Mouse (Mus musculus): ENCODE measurements around the gene Catsperz. TPM values are rescaled to one million over a fixed set of nuclear protein-coding genes. Genes with fewer than 3 reads are reported as not detected.
A peak's percentile ranks its signal among the peaks of the same experiment; 100 is the strongest.

Catsperz gene
- polyA plus RNA-seq (2015; fragmentation: Nextera tagmentation; extraction: Ambion mirVana) = 1.1 and 1.3 TPM in 2 replicates

DNA sequence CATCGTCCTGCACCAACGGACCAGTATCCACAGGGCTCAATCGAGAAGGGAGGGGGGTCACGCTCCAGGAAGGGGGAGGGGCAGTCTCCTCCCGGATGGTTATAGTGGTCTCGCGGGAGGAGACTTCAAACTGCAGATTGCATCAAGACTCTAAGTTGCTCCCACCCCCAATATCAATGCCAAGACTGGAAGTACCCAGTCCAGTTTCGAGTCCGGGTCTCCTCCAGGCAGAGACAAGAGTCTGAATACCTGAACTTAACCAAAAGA, at the start of gene Catsperz:
Gene Catsperz (minus strand): TSS at position 74 of the 267 bp plus-strand sequence.
- H3K9me3 ChIP-seq = no peaks in the 10 kb centered on the region
- no peaks in the 10 kb centered on the region for H3K36me3 ChIP-seq (replicated peaks)
- no peak for ATAC-seq (replicated peaks)
- 4% methylated on average over 9 of the region's 9 CpGs for WGBS
- H3K27me3 ChIP-seq (replicated peaks) = peaks cover 69% of the 10 kb centered on the region
- no peak within 1 kb of the TSS for H3K27ac ChIP-seq
- peak within 1 kb of the TSS; percentile 10; the same call in 1 of the 2 replicates for H3K4me3 ChIP-seq
- H3K9ac ChIP-seq = no peak within 1 kb of the TSS
- 0 out of 2 replicates have a peak within 1 kb of the TSS, but pooled peaks have one; percentile 14 for H3K4me2 ChIP-seq
- H3K4me1 ChIP-seq = peaks cover 28% of the 10 kb centered on the region

DNA sequence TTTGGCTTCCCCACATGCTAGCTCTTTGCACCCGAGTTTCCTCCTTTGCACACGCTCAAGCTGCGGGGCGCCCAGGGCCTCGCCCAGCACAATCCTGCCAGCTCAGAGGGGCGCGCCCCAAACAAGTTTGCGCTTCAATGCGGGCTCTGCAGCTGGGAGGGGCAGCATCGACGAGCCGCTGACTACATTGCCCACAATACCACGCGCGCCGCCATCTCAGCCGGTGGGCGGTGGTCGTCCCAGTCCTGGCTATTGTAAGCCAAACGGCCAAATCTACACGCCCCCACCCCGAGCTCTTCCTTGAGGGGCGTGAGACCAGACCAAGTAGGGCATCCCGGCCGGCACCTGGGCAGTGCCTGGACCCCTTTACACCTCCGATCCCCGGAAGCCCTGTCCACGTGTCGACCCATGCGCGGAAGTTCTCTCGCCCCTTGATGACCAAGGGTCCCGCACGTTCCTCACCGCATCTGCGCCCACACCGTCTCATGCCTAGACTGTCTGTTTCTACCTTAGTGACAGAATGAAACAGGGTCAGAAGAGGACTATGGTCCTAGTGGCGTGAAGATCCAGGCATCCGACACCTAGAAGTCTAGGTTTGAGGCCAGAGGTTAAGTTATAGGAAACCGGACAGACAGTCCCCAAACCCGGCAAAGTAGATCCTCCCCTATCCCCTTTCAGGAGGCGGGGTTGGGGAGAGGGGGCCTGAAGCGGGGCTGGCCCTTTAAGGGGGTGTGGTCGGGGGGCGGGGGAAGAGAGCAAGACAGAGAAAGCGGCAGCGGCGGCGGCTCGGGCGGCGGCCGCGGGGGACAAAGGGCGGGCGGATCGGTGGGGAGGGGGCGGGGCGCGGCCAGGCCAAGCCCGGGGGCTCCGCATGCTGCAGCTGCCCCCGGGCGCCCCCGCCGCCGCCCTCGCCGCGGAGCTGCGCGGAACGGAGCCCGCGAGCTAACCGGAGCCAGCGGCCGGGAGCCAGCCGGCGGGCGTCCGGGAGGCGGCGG, 49.3 kb upstream of the Catsperz start, which contains the start of gene Ppp1r14b:
Gene Ppp1r14b (plus strand): TSS at position 758 of the 995 bp plus-strand sequence.
- Histone ChIP-seq H3K4me2 (peak within 1 kb of the TSS; percentile 74), H3K36me3 (replicated peaks) (peaks cover 12% of the 10 kb centered on the region), H3K4me3 (peak within 1 kb of the TSS; percentile 76), H3K4me1 (peaks cover 51% of the 10 kb centered on the region), H3K27ac (peak within 1 kb of the TSS; percentile 93), H3K9ac (peak within 1 kb of the TSS; percentile 75), H3K27me3 (replicated peaks) (peaks cover 14% of the 10 kb centered on the region), H3K9me3 (no peaks in the 10 kb centered on the region)
- WGBS = under 1% methylated on average over 80 of the region's 84 CpGs
- ATAC-seq (replicated peaks) = peak; percentile 66

DNA sequence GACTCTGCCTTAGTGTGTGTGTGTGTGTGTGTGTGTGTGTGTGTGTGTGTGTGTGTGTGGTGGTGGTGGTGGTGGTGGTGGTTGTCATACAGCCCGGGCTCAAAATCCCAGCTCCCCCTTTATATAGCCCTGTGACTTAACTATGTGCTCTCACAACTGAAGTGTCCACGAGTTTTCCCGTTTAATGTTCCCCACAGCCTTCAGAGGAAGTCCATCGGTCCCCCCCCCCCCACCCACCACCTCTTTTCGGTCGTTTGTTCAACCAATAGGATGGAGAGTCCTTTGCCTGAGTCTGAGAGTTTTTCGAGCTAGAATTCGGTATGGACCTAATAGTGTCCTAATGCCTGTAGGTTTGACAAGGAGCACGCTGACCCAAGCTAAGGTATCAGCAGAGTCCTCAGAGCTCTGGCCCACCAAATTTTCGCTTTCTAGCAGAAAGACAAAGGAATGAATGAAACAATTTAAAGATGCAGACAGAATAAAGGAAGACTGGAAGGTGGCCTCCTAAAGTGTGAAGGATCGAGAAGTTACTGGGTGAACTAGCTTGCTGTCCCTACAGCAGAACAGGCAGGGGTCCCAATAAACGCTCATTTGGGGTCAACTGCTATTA, 48.5 kb upstream of the Catsperz start:
- peaks cover 19% of the 10 kb centered on the region for H3K27me3 ChIP-seq (replicated peaks)
- H3K27ac ChIP-seq = peak overlapping the region; percentile 93
- no peaks in the 10 kb centered on the region for H3K9me3 ChIP-seq
- H3K4me2 ChIP-seq = peak overlapping the region; percentile 74
- peak overlapping the region; percentile 75 for H3K9ac ChIP-seq
- 35% methylated on average over 12 of the region's 12 CpGs for WGBS
- peaks cover 12% of the 10 kb centered on the region for H3K36me3 ChIP-seq (replicated peaks)
- peaks cover 44% of the 10 kb centered on the region for H3K4me1 ChIP-seq
- ATAC-seq (replicated peaks) = no peak
- peak overlapping the region; percentile 76 for H3K4me3 ChIP-seq

DNA sequence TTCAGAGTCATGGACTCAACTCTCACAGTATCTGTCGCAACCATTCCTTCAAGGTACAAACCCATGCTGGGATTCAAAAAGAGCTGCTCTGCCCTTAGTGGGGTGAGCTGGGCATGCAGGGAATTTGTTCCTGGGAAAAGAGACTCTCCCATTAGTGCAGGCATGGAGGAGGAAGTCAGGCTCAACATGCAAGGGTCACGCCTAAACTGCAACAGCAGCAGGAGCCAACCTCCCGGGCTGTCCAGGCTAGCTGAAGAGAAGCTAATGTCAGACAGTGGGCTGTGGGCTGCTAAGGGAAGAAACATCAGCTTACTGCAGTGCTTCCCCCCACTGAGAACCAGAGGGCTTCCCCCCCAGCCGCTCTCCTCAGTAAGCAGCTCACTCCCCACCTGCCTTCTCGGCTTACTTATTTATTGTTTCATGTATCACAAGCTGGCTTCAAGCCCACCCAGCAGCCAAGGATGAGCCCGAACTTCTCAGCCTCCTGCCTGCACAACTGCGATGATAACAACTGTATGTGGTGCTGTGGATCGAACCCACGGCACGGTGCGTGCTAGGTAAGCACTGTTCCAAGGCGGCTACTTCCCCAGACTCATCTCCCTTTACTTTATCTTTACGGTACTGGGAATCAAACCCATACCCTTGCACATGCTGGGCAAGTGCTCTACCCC, 47.2 kb upstream of the Catsperz start:
- Histone ChIP-seq H3K9ac (no peak overlapping the region), H3K4me2 (no peak overlapping the region), H3K27ac (no peak overlapping the region), H3K4me3 (no peak overlapping the region), H3K4me1 (peaks cover 31% of the 10 kb centered on the region), H3K9me3 (no peaks in the 10 kb centered on the region), H3K27me3 (replicated peaks) (peaks cover 22% of the 10 kb centered on the region), H3K36me3 (replicated peaks) (peaks cover 2% of the 10 kb centered on the region; the same call in 1 of the 2 replicates)
- no peak for ATAC-seq (replicated peaks)
- WGBS = 84% methylated on average over 13 of the region's 13 CpGs

DNA sequence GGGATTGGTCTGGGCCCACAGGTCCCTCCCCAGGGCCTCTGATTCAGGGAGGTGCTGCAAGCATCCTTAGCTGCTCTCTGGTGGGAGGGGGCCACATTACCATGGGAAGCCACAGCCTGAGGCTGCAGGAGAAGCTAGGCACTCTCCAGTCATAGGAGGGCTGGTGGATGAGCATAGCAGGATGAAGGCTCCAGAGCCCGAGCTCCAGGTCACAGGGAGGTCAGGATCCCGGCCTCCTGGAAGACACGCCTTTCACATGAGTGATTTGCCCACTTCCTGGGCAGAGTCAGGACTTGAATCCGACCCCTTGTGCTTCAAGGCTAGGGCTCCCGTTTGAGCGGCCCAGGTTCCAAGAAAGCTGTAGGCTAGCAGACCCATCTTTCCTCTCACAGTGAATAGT, 46.5 kb upstream of the Catsperz start:
- 55% methylated on average over 6 of the region's 6 CpGs for WGBS
- H3K4me1 ChIP-seq = peaks cover 25% of the 10 kb centered on the region
- ATAC-seq (replicated peaks) = no peak
- no peaks in the 10 kb centered on the region for H3K9me3 ChIP-seq
- H3K27me3 ChIP-seq (replicated peaks) = peaks cover 22% of the 10 kb centered on the region
- no peak overlapping the region for H3K4me2 ChIP-seq
- H3K9ac ChIP-seq = 0 out of 2 replicates have a peak overlapping the region, but pooled peaks have one; percentile 0
- no peaks in the 10 kb centered on the region for H3K36me3 ChIP-seq (replicated peaks)
- H3K27ac ChIP-seq = no peak overlapping the region
- H3K4me3 ChIP-seq = no peak overlapping the region

DNA sequence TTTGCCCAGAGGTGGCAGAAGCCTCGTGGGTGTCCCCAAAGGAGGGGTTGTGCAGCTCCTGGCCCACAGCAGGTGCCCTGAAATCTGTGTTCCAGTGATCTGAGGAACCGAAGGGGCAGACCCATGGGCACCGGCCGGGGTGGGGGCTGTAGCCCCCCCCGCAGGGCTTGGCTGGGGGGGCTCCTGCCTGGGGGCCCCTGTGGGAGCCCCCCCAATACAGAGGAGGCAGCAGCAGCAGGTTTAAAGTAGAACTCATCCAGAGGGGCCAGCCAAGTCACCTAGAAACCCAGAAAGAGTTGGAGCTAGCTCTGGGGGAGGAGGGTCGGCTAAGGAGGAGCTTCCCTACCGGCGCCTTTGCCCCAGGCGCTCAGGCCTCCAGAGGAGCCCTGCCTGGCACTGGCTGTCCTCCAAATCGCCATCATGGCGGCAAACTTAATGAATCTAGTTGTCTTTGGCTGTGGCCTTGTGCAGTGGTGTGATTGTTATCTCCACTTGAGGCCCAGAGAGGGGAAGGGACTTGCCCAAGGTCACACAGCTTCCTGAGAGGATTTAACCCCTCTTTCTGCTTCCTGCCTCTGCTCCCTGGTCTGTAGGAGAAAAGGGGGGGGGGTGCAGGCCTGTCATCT, 45.4 kb upstream of the Catsperz start:
- Histone ChIP-seq H3K36me3 (replicated peaks) (no peaks in the 10 kb centered on the region), H3K27me3 (replicated peaks) (peaks cover 22% of the 10 kb centered on the region), H3K4me2 (peak overlapping the region; percentile 37; the same call in 1 of the 2 replicates), H3K4me1 (peaks cover 17% of the 10 kb centered on the region), H3K27ac (no peak overlapping the region), H3K9me3 (no peaks in the 10 kb centered on the region), H3K4me3 (no peak overlapping the region), H3K9ac (no peak overlapping the region)
- WGBS = 22% methylated on average over 11 of the region's 11 CpGs
- ATAC-seq (replicated peaks) = no peak

DNA sequence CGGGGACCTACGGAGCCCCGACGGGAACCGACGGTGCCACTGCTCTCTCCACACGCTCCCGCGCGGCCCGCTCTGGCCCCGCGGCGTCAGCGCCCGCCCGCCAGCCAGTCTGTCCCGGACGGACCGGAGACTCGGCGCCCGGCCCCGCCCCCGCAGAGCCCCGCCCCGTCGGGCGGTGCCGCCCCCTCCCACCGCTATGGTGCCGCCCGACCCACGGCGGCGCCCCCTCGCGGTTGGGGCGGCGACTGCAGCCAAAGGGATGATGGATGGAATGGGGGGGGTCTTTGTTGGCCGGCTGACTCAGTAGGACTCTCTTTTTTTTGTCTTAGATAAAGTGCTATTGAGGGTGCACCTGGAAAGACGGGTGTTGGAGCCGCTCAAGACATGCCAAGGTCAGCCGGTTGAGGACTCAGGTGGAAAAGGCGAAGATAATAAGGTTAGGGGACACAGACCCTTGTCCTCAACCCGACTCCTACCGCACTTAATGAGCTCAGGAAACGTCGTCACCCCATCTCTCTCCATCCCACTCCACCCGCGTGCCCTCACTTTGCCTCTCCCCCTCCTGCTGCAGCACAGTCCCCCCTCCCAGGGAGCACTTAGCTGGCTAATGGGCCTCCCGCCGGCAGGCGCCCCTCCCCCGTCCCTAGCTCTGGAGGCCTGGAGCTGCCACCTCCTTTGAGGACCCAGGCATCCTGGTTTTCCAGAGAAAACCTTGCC, 44.6 kb upstream of the Catsperz start:
- ATAC-seq (replicated peaks) = no peak
- Histone ChIP-seq H3K4me2 (peak overlapping the region; percentile 37), H3K27me3 (replicated peaks) (peaks cover 22% of the 10 kb centered on the region), H3K4me3 (peak overlapping the region; percentile 29), H3K36me3 (replicated peaks) (no peaks in the 10 kb centered on the region), H3K9me3 (no peaks in the 10 kb centered on the region), H3K4me1 (peaks cover 17% of the 10 kb centered on the region), H3K27ac (no peak overlapping the region), H3K9ac (no peak overlapping the region)
- WGBS = 2% methylated on average over 46 of the region's 55 CpGs

DNA sequence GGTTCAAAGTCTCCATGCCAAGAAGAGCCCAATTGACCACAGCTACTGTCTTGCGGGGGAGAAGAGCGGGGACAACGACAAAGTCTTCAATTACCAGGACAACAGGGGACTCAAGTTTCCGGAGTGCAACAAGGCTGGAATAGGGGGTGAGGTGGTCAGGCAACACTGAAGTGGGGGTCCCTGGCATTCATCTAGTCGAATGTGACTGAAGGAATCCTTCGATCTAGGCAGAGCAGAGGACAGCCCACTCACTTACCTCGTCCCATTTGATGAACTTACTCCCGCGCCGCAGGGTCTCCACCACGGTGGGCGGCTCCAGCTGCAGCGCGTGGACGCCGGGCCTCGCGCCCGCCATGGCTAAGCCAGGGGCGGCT, 44.1 kb upstream of the Catsperz start:
- H3K9me3 ChIP-seq = no peaks in the 10 kb centered on the region
- under 1% methylated on average over 19 of the region's 20 CpGs for WGBS
- H3K4me1 ChIP-seq = peaks cover 17% of the 10 kb centered on the region
- no peak for ATAC-seq (replicated peaks)
- H3K4me3 ChIP-seq = peak overlapping the region; percentile 29
- H3K27ac ChIP-seq = no peak overlapping the region
- no peaks in the 10 kb centered on the region for H3K36me3 ChIP-seq (replicated peaks)
- H3K4me2 ChIP-seq = peak overlapping the region; percentile 37
- no peak overlapping the region for H3K9ac ChIP-seq
- H3K27me3 ChIP-seq (replicated peaks) = peaks cover 22% of the 10 kb centered on the region

DNA sequence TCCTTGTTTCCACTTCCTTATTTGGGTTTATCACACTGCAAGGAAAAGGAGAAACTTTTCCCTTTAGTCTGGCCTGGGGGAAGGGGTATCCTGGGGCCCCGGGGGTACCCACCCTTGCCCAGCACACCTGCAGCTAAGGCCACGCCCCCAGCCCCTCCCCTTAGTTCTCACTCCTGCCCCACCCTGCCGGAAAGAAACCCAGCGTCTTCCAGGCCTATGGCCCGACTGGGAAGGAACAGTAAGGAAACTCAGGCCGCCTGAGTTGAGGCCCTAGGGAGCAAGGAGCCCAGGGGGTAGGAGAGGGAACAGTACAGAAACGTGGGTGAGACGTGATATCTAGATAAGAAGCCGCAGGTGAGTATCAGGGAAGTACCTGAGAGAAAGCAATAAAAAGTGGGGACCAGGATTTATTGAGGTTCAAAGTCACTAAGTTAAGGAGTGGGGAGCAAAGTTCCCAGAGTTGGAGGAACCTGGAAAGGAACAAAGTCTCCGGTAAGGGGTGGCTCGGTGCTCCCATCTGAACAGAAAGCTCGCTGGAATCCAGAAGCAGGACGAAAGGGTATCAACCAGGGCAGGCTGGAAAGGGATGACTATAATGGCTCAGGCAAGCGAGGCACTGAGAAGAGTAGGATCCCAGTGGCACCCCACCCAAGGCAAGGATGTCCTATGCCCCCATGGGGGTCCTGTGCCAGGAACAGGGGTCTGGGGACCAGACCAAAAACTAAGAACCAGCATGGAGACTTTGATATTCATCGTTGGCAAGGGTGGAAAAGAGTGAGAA, 43.5 kb upstream of the Catsperz start:
- Histone ChIP-seq H3K4me1 (peaks cover 12% of the 10 kb centered on the region), H3K9me3 (no peaks in the 10 kb centered on the region), H3K27me3 (replicated peaks) (peaks cover 22% of the 10 kb centered on the region), H3K36me3 (replicated peaks) (no peaks in the 10 kb centered on the region), H3K4me2 (peak overlapping the region; percentile 37), H3K9ac (no peak overlapping the region), H3K27ac (no peak overlapping the region), H3K4me3 (peak overlapping the region; percentile 29)
- no peak for ATAC-seq (replicated peaks)
- WGBS = 16% methylated on average over 15 of the region's 15 CpGs

DNA sequence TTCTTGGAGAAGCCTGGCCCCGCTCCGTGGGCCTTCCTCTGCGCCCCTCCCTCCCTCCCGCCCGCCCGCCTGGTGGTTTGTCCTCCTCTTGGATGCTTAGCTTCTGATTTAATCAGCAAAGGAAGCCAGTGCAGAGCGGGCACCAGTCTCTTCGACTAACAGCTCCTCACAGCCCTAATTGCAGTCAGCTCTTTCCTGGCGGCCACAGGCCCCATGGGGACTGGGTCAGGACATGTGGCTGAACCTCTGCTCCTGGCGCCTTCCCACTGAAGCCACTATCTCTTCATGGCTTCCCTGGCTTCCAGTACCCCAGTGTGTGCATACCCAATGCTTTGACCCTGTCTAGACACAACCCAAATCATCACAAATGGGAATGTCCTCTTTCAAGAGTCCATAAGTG, 31.3 kb upstream of the Catsperz start:
- WGBS = 81% methylated on average over 10 of the region's 10 CpGs
- no peaks in the 10 kb centered on the region for H3K27me3 ChIP-seq (replicated peaks)
- ATAC-seq (replicated peaks) = no peak
- no peaks in the 10 kb centered on the region for H3K9me3 ChIP-seq
- H3K4me3 ChIP-seq = no peak overlapping the region
- H3K36me3 ChIP-seq (replicated peaks) = no peaks in the 10 kb centered on the region
- H3K4me1 ChIP-seq = peaks cover 13% of the 10 kb centered on the region
- H3K9ac ChIP-seq = no peak overlapping the region
- H3K27ac ChIP-seq = no peak overlapping the region
- H3K4me2 ChIP-seq = no peak overlapping the region

DNA sequence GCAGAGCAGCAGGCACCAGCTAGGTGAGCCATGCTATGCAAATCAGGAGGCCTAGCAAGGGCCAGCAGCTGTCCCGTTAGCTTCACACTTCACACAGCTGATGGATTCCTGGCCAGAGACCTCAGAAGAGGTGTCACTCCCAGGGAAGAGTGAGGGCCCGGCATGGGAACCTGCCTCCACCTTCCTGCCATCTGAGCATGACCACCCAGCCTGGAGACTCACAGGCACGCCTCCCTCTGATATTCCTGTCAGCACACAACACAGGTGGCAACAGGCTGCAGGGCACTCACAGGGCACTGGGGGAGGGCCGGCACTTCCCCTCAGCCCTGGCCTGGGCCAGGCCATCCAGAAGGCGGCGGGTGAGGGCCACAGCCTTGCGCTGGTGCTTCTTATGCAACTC, 30.2 kb upstream of the Catsperz start:
- H3K27me3 ChIP-seq (replicated peaks) = no peaks in the 10 kb centered on the region
- 91% methylated on average over 7 of the region's 7 CpGs for WGBS
- no peaks in the 10 kb centered on the region for H3K9me3 ChIP-seq
- H3K36me3 ChIP-seq (replicated peaks) = no peaks in the 10 kb centered on the region
- ATAC-seq (replicated peaks) = no peak
- no peak overlapping the region for H3K27ac ChIP-seq
- H3K4me2 ChIP-seq = no peak overlapping the region
- no peak overlapping the region for H3K4me3 ChIP-seq
- H3K4me1 ChIP-seq = peaks cover 14% of the 10 kb centered on the region
- H3K9ac ChIP-seq = no peak overlapping the region

Data from midbrain, embryonic 15.5 days (tissue).